Mouse (Mus musculus) CD4-positive helper T cell, adult 2 months (primary cell): ENCODE measurements around the gene Pgap3.
A peak's percentile ranks its signal among the peaks of the same experiment; 100 is the strongest.

Source experiments
- DNase-seq: peaks from one replicate; pipeline ENCODE4 v3.0.0-alpha.2; 2012; ENCODE audit warnings: low read depth, missing footprints, low spot score

Pgap3 gene

GRCm38 (mm10) chr11:98381651-98382050 is 18.6 kb downstream of the Pgap3 start:
- DNase-seq, result no peak

GRCm38 (mm10) chr11:98380106-98380505 is 20.2 kb downstream of the Pgap3 start:
- no peak for DNase-seq

- no peak for DNase-seq
Measured at GRCm38 (mm10) chr11:98379379-98379778, 20.9 kb downstream of the Pgap3 start.

- DNase-seq, result no peak
Measured at GRCm38 (mm10) chr11:98377787-98378186, 22.5 kb downstream of the Pgap3 start.

GRCm38 (mm10) chr11:98376756-98377155 is 23.5 kb downstream of the Pgap3 start:
- no peak for DNase-seq

- DNase-seq, result no peak
Measured at GRCm38 (mm10) chr11:98374266-98374665, 26.0 kb downstream of the Pgap3 start.

GRCm38 (mm10) chr11:98373244-98373643 is 27.0 kb downstream of the Pgap3 start:
- DNase-seq, result no peak

GRCm38 (mm10) chr11:98372406-98372805 is 27.9 kb downstream of the Pgap3 start:
- DNase-seq, result peak; percentile 63

- DNase-seq, result no peak
Measured at GRCm38 (mm10) chr11:98371556-98372240, 28.6 kb downstream of the Pgap3 start.

GRCm38 (mm10) chr11:98370588-98370987 is 29.7 kb downstream of the Pgap3 start:
- DNase-seq, result no peak

- no peak for DNase-seq
Measured at GRCm38 (mm10) chr11:98369337-98369736, 31.0 kb downstream of the Pgap3 start.

GRCm38 (mm10) chr11:98367863-98368186 is 32.5 kb downstream of the Pgap3 start:
- DNase-seq, result no peak

- no peak for DNase-seq
Measured at GRCm38 (mm10) chr11:98367171-98367862, 33.0 kb downstream of the Pgap3 start.

GRCm38 (mm10) chr11:98366290-98366689 is 34.0 kb downstream of the Pgap3 start:
- DNase-seq, result no peak

GRCm38 (mm10) chr11:98364410-98364809 is 35.9 kb downstream of the Pgap3 start:
- DNase-seq, result no peak

GRCm38 (mm10) chr11:98363817-98364216 is 36.5 kb downstream of the Pgap3 start:
- no peak for DNase-seq

- DNase-seq, result no peak
Measured at GRCm38 (mm10) chr11:98360866-98361521, 39.3 kb downstream of the Pgap3 start.

GRCm38 (mm10) chr11:98358161-98359083 is 41.9 kb downstream of the Pgap3 start, which contains the start of gene Stard3:
Gene Stard3 (plus strand): TSS chr11:98358368.
- DNase-seq, result peak; percentile 94

GRCm38 (mm10) chr11:98357396-98358160 is 42.7 kb downstream of the Pgap3 start:
- no peak for DNase-seq

GRCm38 (mm10) chr11:98356625-98357394 is 43.5 kb downstream of the Pgap3 start:
- no peak for DNase-seq
